Mouse (Mus musculus) kidney, embryonic 14.5 days (tissue): Measurements from ENCODE around the gene Ccl9. TPM values are rescaled to one million over a fixed set of nuclear protein-coding genes. Genes with fewer than 3 reads are reported as not detected.

Experiments used
- ATAC-seq: fragments of 200-750 bp; cut with Nextera tagmentation; 2 replicates; pipeline ENCODE4 v1.8.0; 2017; ENCODE audit warnings: moderate number of reproducible peaks, mild to moderate bottlenecking, moderate TSS enrichment, moderate library complexity; ENCODE audit not compliant: low FRiP score, low TSS enrichment
- H3K27ac ChIP-seq: fragments of 300-500 bp; sonication (generic); 2 replicates; pipeline ENCODE4 v1.5.1; 2014; ENCODE audit warnings: low read depth, mild to moderate bottlenecking, low read length, moderate library complexity, mixed read lengths
- H3K27me3 ChIP-seq: fragments of 300-500 bp; sonication (generic); 2 replicates; pipeline ENCODE4 v1.6.1; 2014; ENCODE audit warnings: mild to moderate bottlenecking, low read length; ENCODE audit not compliant: control insufficient read depth, insufficient read depth
- H3K36me3 ChIP-seq: fragments of 300-500 bp; sonication (generic); 2 replicates; pipeline ENCODE4 v1.6.1; 2014; ENCODE audit warnings: low read length, mixed read lengths; ENCODE audit not compliant: control insufficient read depth, insufficient read depth
- H3K4me1 ChIP-seq: fragments of 300-500 bp; sonication (generic); 2 replicates; pipeline ENCODE4 v1.6.1; 2014; ENCODE audit warnings: low read length, mixed read lengths; ENCODE audit not compliant: control insufficient read depth, insufficient read depth
- H3K4me2 ChIP-seq: fragments of 300-500 bp; sonication (generic); replicated peaks from 2 replicates; pipeline ENCODE4 v1.6.1; 2014; ENCODE audit warnings: low read depth, mild to moderate bottlenecking, low read length
- H3K4me3 ChIP-seq: fragments of 300-500 bp; sonication (generic); 2 replicates; pipeline ENCODE4 v1.5.1; 2014; ENCODE audit warnings: mild to moderate bottlenecking, low read length
- H3K9ac ChIP-seq: fragments of 300-500 bp; sonication (generic); 2 replicates; pipeline ENCODE4 v1.6.1; 2014; ENCODE audit warnings: low read depth, mild to moderate bottlenecking, low read length, moderate library complexity
- H3K9me3 ChIP-seq: fragments of 300-500 bp; sonication (generic); 2 replicates; pipeline ENCODE4 v1.6.1; 2016; ENCODE audit warnings: low read length; ENCODE audit not compliant: control insufficient read depth
- WGBS: fragments of 180-500 bp; shearing (Covaris S2); extraction: QIAGEN DNeasy Blood & Tissue Kit; methylation state at CpG from one replicate; pipeline ENCODE4 v1.1.7; 2014; 5-methylcytosine and 5-hydroxymethylcytosine counted together
- polyA plus RNA-seq: library from polyadenylated mRNA; unstranded; fragments of >200 nt; fragmentation: Nextera tagmentation; extraction: Ambion mirVana; gene quantifications from 2 replicates; pipeline ENCODE4 v1.2.1, GENCODE M21; 2014

Ccl9 gene
- polyA plus RNA-seq, 1 experiment from 2014 or later = 3.1 TPM

DNA sequence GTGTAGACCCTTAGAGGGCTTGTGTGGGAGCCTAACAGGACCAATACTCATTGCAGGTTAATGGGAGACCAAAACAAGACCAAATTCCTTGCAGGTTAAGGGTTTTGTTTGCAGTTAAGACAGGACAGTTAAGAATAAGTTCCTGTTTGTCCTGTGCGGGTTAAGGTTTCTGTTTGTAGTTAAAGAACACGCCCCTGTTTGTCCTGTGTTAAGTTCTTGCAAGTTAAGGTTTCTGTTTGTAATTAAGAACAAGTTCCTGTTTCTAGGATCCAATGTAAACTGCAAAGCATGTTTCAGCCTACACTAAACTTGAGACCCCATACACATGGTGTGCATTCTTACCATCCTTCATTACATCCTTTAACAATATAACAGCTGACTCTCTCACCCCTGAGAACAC is 8.2 kb downstream of the Ccl9 start:
- Histone ChIP-seq H3K4me2 (no peak overlapping the region), H3K9me3 (no peaks in the 10 kb centered on the region), H3K9ac (no peak overlapping the region), H3K27me3 (no peaks in the 10 kb centered on the region), H3K4me3 (no peak overlapping the region), H3K36me3 (no peaks in the 10 kb centered on the region), H3K4me1 (no peaks in the 10 kb centered on the region), H3K27ac (no peak overlapping the region)
- ATAC-seq = no peak
- 78% methylated on average over 2 of the region's 2 CpGs for WGBS

DNA sequence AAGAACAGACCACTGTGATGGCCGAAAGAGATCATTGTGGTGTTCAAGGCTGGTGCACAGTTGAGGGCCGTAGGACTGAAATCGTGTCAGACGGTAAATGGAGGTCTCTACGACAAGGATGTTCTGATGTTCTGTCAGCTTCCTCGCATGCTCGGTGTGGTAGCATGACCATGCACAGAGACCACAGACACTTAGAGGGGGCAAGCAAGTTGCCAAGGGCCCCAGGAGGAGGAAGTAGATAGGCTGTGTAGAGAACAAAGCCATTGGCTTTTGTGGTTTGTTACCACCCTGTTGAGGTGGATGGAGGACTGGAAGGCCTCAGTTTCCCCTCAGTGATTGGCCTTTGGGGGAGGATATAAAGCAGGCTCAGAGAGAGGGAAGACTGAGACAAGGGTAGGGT is 9.2 kb downstream of the Ccl9 start:
- no peaks in the 10 kb centered on the region for H3K4me1 ChIP-seq
- H3K4me2 ChIP-seq = no peak overlapping the region
- no peak overlapping the region for H3K9ac ChIP-seq
- no peaks in the 10 kb centered on the region for H3K9me3 ChIP-seq
- H3K36me3 ChIP-seq = no peaks in the 10 kb centered on the region
- no peak overlapping the region for H3K4me3 ChIP-seq
- H3K27me3 ChIP-seq = no peaks in the 10 kb centered on the region
- H3K27ac ChIP-seq = no peak overlapping the region
- WGBS = 97% methylated on average over 7 of the region's 7 CpGs
- ATAC-seq = no peak

DNA sequence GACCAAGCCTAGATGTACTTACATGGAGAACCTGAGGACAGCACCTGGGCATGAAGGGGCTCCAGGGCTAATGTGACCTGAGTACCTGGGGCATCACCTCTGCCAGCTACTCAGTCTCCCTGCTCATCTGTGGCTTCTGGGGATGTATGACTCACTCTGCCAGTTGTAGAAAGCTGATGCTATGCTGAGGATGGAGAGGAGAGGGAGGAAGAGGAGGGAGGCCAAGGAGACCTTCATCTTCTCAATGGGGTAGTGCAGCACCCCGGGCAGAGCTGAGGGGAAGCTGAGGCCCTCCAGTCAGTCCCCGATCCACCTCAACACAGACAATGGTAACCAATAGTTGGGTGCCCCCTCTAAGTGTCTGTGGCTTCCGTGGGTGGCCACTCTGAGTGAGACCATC is 9.7 kb downstream of the Ccl9 start:
- 84% methylated on average over 3 of the region's 3 CpGs for WGBS
- Histone ChIP-seq H3K9me3 (no peaks in the 10 kb centered on the region), H3K27me3 (no peaks in the 10 kb centered on the region), H3K9ac (no peak overlapping the region), H3K36me3 (no peaks in the 10 kb centered on the region), H3K4me1 (no peaks in the 10 kb centered on the region), H3K4me2 (no peak overlapping the region), H3K4me3 (no peak overlapping the region), H3K27ac (no peak overlapping the region)
- ATAC-seq = no peak

DNA sequence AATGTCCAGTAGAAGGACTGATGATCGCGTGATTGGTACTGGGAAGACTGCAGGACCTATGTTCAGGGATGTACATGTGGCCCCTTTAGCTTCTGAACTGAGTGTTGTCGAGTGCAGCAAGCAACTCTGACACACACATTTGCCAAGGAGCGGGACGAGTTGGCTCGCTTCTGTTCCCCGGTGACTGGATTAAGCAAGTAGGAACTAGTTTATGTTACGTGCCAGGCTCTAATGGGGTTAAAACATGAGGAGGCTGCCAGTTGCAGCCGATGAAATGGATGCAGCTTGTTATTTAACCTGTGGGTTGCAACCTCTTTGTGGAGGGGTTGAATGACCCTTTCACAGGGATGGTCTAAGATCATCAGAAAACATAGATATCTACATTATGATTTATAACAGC is 10.4 kb downstream of the Ccl9 start:
- Histone ChIP-seq H3K9me3 (no peaks in the 10 kb centered on the region), H3K27me3 (no peaks in the 10 kb centered on the region), H3K9ac (no peak overlapping the region), H3K27ac (no peak overlapping the region), H3K4me2 (no peak overlapping the region), H3K36me3 (no peaks in the 10 kb centered on the region), H3K4me1 (no peaks in the 10 kb centered on the region), H3K4me3 (no peak overlapping the region)
- 88% methylated on average over 9 of the region's 9 CpGs for WGBS
- no peak for ATAC-seq

DNA sequence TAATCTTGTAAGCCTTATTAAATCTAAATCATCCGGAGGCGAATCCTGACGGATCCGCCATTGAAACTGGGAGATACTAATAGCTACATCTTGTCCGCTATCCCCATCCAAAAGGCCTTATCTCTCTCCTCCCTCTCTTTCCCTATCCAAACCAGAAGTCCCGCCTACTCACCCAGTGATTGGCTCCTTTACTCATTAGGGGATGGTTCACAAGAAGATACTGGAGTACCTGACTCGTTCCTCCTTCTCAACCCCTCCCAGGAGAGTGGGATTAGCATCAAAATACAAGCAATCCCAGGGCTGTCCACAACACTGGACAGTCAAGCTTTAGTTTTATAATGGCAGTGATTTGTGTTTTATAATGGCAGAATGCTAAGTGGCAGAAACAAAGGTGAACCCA is 11.1 kb downstream of the Ccl9 start:
- Histone ChIP-seq H3K27ac (no peak overlapping the region), H3K36me3 (no peaks in the 10 kb centered on the region), H3K27me3 (no peaks in the 10 kb centered on the region), H3K9ac (no peak overlapping the region), H3K4me2 (no peak overlapping the region), H3K9me3 (no peaks in the 10 kb centered on the region), H3K4me3 (no peak overlapping the region), H3K4me1 (no peaks in the 10 kb centered on the region)
- 79% methylated on average over 7 of the region's 7 CpGs for WGBS
- ATAC-seq = no peak

DNA sequence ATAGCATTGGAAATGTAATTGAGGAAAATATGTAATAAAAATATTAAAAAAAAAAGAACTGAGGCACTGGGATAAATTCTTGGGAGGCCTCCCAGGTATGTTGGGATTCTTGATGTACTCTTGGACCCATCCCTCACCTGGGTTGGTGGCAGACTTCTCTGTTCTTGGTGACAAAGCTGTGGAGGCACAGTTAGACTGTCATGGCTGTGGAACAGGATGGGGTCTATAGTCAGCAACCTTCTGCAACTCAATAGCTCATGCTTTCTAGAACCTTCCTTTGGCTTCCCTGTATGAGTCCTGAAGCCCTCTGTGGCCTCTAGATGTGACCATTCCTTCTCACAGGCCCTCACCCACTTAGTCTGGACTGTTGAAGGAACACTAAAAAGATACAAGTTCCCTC is 11.8 kb downstream of the Ccl9 start:
- Histone ChIP-seq H3K4me2 (no peak overlapping the region), H3K4me3 (no peak overlapping the region), H3K9me3 (no peaks in the 10 kb centered on the region), H3K27ac (no peak overlapping the region), H3K4me1 (no peaks in the 10 kb centered on the region), H3K27me3 (no peaks in the 10 kb centered on the region), H3K9ac (no peak overlapping the region), H3K36me3 (no peaks in the 10 kb centered on the region)
- ATAC-seq = no peak

DNA sequence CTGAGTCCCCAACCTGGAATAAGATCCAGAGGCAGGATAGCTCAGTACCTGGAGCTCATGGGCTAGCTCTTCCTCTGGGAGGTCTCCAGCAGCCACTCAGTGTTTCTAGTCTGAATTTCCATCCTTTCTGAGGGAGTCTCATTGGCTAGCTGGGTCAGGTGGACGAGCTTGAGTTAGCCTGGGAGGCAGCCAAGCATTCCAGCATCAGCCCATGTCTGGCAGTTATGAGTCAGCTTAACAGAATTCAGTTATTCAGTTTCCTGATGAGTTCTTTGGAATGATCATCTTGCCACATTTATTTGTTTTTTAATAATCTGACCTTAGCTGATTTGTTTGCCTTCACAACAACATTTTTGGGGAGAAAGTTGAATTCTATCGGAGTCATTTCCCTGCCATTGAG is 14.7 kb downstream of the Ccl9 start:
- no peak for ATAC-seq
- Histone ChIP-seq H3K4me2 (no peak overlapping the region), H3K27ac (no peak overlapping the region), H3K36me3 (no peaks in the 10 kb centered on the region), H3K4me3 (no peak overlapping the region), H3K27me3 (no peaks in the 10 kb centered on the region), H3K4me1 (no peaks in the 10 kb centered on the region), H3K9me3 (no peaks in the 10 kb centered on the region), H3K9ac (no peak overlapping the region)
- 61% methylated on average over 2 of the region's 2 CpGs for WGBS

DNA sequence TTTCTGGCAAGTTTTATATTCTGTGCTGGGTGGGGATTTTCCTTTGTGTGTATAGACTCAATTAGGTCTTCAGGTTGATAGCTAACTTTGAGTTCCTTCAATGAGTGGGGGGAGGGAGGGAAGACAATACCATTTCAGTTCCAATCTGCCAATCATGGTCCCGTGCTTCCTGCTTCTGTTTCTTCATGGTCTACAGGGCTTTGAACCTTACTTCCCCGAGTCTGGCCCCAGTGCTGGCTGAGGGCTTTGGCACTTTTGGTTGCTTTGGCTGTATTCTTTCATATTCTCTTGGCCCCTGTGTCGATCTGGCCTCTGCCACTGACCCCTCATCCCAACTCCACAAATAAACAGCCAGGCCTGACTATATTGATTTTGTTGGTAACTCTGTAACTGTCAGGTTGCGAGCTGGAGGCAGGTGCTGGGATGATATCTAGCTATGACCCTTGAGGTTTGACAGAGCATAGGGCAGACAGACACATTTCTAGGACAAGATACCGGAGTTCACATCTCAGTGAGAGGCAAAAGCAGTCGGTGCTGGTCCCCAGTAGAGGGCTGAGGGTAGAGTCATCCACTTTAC is 16.0 kb downstream of the Ccl9 start:
- H3K4me2 ChIP-seq = no peak overlapping the region
- H3K4me1 ChIP-seq = no peaks in the 10 kb centered on the region
- H3K36me3 ChIP-seq = no peaks in the 10 kb centered on the region
- H3K9ac ChIP-seq = no peak overlapping the region
- H3K9me3 ChIP-seq = no peaks in the 10 kb centered on the region
- H3K27ac ChIP-seq = no peak overlapping the region
- no peak for ATAC-seq
- H3K4me3 ChIP-seq = no peak overlapping the region
- H3K27me3 ChIP-seq = no peaks in the 10 kb centered on the region
- 66% methylated on average over 6 of the region's 6 CpGs for WGBS

DNA sequence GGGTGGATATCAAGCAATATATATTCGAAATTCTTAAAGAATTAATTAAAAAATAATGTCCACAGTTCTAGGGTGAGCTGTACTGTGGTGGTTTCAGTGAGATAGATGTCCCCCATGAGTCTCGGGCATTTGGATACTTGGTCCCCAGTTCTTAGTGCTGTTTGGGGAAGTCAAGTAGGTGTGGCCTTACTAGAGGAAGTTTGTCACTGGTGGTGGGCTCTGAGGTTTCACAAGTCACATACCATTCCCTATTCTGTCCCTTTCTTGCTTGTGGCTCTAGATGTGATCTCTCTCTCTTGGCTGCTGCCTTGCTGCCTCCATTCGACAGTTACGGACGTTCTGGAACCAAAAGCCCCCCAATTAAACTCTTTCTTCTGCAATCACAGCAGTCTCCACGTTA is 18.0 kb downstream of the Ccl9 start:
- WGBS = 71% methylated on average over 6 of the region's 6 CpGs

More for the DNA sequence above, 18.0 kb downstream of the Ccl9 start:
- Histone ChIP-seq H3K9me3 (no peaks in the 10 kb centered on the region), H3K27ac (no peak overlapping the region), H3K4me2 (no peak overlapping the region), H3K4me1 (peaks cover 6% of the 10 kb centered on the region; the same call in 1 of the 2 replicates), H3K4me3 (no peak overlapping the region), H3K27me3 (no peaks in the 10 kb centered on the region), H3K9ac (no peak overlapping the region), H3K36me3 (no peaks in the 10 kb centered on the region)
- no peak for ATAC-seq
